Mouse (Mus musculus) urinary bladder, adult 2 months (tissue): Measurements from ENCODE around the gene Aire. TPM values are rescaled to one million over a fixed set of nuclear protein-coding genes. Genes with fewer than 3 reads are reported as not detected.

Source experiments
- DNase-seq: peaks from one replicate; pipeline ENCODE4 v3.0.0; 2022; ENCODE audit warnings: low spot score
- polyA plus RNA-seq: library from polyadenylated mRNA; depleted of rRNA; stranded (reverse); fragments of >200 nt; gene quantifications from 2 replicates; pipeline ENCODE4 v1.2.3, GENCODE M21; 2012; rRNA removed

The Aire gene
- polyA plus RNA-seq, result 1.0 and 1.7 TPM in 2 replicates

DNA sequence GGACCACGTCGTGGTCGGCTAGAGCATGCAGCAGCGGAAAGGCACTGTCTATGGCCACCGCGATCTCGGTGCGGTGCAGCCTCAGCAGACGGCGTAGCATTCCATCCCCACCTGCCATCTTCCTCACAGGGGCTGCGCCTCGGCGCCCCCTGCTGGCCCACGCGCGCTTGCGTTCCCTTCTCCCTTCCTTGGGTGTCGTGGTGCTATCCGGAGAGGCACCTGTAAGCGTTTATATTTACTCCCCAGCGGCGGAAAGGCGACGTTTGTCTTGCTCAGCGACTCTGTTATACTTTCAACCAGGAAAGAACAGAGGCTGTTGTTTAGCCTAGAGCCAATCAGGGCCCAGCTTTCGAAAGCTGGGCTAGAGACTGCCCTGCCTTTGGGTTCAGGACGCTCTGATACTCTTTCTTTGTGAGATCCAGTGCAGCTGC lies at the start of gene Aire:
Aire (minus strand) TSS at position 205 of the 431 bp plus-strand sequence.
- DNase-seq, result peak; percentile 49

DNA sequence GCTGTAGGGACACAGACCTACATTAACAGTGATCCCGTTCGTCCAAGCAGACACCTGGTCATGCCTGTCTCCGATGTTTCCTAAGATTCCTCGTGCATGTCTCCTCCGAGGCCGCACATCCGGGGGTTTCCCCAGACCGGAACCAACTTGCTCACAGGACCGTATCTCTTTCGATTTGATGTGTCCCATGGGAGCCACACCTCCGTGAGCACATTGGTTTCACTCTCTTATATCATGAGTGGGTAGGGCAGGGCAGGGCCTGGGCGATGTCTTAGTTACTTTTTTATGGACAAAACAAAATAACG lies 49.3 kb upstream of the Aire start:
- no peak for DNase-seq

DNA sequence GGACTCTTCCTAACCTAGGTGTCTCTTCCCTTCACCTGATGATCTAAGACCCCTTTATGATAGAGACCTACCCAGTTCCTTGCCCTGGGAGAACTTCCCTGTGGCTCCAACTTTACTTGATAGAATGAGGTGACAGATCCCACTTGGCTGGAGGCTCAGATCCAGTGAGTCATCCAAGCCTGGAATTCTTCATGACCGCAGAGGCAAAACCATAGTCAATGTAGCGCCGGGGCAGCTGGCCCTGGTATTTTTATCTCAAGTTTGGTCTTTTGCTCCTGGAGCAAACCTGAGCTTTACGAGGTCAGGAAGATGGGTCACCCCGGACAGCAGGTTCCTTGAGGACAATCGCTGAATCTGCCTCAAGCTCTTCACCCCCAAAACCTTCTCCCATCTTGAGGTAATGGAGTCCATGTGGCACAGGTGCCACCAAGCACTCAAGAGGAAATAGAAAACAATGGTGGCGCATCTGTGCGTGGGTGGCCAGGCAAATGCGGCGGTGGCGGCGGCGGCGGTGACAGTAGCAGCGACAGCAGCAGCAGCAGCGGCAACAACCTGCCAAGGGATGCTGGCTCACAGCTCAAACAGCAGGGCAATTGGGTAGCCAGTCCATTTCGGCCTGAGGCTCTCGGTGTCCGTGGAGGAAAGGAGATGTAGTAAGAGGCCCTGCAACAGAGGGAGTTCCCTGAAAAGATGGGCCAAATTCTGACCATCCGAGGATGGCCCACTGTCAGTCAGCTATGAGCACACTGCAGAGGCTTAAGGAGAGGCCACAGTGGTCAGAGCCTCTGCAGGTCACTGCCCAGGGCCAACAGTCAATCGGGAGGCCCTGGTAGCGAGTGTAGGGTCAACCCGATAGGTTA lies 48.7 kb upstream of the Aire start:
- no peak for DNase-seq

DNA sequence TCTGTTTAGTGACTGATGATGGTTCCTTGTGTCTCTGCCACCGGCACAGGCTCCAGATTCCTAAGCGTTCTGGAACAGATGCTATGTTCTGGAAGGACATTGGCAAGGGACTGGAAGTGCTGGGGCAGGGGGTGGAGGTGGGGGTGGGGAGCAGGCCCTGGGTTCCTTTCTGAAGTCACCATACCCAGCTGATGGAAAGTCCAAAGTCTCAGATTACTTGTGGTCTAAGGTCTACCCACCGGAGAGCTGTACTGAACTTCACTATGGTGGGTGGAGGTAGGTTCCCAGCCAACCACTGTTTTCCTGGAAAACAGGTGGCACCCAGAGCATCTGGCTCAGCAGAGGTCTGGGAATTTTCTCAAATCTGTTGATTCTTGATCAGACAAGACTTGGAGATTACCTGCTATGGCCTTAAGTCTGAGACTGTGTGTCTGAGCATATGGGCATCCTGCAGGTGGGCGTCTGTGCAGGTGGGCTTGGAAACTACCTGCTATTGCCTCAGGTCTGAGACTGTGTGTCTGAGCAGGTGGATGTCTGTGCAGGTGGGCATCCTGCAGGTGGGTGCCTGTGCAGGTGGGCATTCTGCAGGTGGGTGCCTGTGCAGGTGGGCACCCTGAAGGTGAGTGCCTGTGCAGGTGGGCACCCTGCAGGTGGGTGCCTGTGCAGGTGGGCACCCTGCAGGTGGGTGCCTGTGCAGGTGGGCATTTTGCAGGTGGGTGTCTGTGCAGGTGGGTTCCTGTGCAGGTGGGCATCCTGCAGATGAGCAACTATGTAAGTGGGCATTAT lies 47.5 kb upstream of the Aire start:
- DNase-seq, result no peak

DNA sequence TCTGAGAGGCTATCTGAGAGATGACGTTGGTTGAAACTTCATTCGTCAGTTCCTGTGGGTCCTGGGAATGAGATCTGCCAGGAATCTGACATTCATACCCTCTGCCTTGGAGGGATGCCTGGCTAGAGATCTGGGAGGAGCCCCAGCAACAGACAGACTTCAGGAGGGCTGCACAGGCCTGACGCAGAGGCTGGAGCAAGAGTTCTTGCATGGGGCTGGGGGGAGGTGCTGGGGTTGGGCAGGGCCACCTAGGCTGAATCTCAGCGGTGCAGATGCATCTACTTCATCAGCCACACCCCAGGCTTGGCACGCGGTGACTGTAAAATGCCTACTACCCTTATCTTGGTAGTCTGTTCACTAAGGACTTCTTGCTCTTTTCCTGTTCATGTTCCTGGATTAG lies 46.8 kb upstream of the Aire start:
- DNase-seq, result no peak

DNA sequence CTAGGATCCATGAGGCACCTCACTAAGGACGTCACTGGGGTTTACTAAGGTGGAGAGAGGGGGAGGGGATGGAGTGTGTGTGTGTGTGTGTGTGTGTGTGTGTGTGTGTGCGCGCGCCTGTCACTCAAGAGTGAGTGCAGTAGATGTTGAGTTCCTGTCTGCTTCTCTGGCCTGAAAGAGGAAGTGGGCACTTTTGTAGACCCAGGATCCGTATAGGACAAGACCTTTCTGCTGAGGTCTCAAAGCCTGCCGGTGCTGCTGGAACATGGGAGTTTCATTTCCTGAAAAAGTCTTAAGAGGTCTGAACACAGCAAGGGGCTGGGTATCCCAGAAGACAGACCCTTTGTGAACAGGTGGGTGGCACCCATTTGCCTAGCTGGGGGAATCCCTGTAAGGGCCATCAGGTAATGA lies 43.7 kb upstream of the Aire start:
- DNase-seq, result no peak

DNA sequence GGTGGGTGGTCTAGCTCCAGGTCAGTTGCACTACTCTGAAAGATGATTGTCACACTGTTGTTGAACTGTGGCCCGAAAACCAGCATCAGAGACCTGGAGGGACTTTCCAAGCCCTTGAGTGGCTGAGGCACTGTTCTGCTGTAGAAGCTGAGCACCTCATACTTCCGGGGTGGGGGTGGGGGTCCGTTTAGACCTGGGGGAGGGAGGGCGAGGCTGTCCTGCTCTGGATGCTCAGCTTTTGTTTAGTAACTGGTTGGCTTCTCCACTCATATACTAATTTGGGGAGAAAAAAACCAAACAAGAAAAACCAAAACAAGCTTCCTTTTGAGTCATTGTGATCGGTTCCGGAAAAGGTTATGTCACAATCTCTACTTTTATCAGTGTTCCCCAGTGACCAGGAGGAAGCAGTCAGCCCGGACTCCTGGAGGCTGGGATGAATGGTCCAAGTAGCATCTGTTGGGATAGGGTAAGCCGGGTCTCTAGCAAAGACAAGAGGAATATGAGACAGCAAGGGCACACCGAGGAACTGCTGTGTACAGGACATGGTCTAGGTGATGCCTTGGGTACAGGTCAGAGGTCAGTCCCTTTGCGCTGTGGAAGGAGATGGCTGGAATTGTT lies 43.1 kb upstream of the Aire start:
- no peak for DNase-seq

DNA sequence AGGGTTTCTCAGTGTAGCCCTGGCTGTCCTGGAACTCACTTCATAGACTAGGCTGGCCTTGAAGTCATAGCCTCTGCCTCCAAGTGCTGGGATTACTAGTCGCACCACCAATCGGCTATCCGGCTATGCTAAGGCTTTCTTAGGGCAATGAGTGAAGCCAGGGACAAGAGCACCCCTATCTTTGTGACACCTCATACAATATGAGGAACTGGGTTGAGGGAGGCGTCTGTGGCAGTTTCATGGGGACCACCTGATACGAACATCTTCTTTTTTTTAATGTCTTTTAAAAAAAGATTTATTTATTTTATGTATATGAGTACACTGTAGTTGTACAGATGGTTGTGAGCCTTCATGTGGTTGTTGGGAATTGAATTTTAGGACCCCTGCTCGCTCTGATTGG lies 42.3 kb upstream of the Aire start:
- DNase-seq, result no peak

DNA sequence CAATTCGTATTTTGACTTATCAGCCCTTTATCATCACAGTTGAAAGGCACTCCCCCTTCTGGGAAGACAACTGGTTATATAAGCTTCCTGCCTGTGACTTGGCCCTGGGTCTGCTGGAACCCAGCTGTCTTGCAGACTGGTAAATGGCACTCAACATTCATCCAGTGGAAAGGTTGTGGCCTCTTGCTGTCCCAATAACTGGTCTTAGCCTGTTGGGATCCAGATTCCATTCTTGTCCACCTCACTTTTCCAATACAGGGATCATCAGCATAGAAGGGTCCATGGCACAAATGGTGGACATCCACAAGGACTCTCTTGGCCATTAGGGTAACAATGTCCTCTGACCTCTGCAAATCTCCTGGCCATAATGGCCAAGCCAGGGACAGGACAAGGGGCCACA lies 40.7 kb upstream of the Aire start:
- no peak for DNase-seq

DNA sequence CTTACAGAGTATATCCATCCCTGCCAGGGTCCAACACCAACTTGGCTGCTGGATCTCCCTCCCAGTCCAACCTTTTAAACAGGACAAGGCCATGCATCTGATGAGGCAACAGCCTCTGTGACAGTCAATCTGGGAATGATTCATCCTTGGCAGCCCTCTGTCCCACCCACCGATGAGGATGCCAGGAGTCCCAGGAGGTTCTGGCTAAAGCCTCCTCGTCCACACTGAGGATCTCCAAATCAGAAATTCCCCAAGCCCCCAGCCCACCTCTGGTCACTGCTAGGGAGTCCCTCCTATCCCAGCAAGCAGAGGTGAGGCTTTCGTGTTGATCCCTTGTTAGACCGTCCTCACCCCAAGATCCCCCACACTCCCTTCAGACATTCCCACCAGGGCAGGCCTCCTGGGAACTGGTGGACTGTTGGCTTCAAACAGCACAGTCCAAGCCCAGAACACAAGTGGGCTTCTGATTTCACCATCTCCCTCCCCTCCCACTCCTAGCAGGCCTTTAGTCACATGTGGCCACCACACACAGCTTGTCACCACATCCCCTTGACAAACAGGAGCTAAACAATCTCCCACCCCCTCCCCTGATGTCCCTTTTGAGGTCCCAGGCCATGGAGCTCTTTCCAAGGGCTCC lies 36.7 kb upstream of the Aire start:
- DNase-seq, result no peak

DNA sequence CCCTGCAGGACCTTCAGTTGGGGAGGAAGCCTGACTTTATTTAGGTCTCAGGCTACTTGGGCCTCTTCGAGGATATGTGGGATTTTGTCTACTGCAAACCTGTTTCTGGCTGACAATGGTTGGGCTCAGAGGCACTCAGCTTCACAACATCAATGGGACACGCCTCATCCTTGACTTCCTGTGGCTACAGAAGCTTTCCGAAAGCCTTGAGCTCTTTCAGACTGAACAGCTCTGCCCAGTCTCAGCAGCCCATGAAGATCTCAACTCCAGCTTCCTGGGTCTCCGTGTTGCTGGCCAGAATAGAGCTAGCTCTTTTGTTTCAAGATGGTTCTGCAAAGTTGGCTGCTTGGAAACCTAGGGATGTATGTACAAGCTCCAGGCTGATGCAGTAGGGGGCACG lies 34.9 kb upstream of the Aire start:
- no peak for DNase-seq

DNA sequence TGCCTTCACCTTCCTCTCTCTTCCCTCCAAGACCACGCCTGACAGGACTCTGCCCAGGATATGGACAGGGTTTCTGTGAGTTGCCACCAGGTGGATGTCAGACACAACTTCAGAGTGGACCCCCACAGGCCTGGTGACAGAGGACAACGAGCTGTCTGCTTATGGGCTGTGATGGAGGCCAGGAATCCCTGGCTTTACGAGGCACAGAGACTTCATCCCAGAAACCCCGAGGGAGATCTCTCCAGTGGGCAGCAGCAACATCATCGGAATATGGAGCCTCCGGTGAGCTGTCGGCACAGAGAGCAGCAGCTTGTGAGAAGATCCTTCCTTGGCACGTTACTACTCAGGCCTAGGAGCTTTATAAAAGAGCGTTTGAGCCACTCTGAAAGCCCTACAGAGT lies 34.5 kb upstream of the Aire start:
- DNase-seq, result no peak

DNA sequence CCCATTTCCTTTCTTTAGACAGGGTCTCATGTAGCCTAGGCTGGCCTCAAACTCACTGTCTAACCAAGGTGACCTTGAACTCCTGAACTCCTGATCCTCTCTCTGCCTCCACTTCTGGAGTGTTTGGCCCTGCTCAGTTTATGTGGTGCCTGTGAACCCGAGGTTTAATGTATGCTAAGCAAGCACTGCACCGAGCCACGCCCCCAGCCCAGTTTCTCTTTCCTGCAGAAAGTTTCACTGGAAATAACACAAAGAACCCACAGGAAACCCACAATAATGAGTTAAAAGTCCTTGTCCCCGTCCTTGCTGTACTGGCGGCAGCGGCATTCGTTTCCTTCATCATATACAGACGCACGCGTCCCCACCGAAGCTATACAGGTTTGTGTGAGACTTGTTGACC lies 31.6 kb upstream of the Aire start:
- no peak for DNase-seq

DNA sequence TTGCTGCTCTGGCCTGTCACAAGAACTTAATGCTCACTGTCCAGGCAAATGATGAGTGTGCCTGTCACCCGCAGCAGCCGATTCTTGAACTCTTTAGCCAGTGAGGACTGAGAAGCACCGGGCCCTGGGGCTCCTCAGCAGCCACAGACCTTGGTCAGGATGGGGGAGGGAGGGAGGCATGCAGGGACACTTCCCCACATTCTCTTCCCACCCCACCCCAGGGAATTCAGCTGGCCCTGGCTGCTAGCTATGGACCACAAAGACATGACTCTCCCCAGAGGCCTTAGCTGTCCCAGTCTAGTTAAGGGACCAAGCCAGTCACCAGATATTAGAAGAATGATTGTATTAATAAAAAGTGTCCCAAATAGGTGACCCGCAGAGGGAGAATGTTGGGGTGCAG lies 30.7 kb upstream of the Aire start:
- no peak for DNase-seq

DNA sequence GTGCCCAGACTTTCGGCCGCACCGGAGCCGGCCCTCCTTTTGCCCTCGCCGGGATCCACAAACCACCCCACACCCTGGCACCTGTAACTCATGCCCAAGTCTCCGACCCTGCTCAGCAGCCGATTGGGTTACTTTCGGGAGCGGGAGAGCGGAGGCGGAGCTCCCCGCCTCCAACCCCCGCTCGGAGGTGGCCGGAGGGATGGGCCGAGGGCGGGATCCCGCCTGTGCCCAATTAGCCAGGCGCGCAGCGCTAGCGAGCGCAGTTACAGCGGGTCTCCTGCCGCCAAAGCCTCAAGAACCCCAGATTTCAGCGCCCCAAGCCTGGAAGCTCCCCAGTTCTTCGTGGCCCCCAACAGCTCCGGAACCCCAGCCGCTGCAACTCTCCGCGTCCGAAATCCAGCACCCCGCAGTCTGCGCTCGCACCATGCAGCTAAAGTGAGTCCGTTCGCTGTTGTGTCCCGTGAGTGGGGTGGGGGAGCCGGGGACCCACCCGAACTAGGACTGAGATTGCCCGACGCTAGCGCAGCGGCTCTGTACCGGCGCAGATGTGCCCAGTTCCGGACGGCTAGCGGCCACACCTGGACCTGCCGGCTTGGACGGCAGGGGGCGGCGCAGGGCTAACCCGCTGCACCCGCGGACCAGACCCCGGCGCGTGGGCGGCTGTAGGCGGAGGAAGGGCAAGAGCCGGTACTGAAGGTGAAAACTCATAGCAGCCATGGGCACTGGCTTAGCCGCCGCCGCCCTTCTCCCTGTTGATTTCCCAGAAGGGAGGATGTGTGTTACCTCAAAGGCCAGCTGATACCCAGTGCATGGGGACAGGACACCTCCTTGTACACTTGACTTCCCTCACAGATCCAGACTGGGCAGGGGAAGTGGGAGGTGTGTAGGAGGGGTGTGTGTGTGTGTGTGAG lies 25.9 kb upstream of the Aire start, which contains the start of gene Icosl:
Icosl (plus strand) TSS at position 202 of the 911 bp plus-strand sequence.
- peak; percentile 74 for DNase-seq

DNA sequence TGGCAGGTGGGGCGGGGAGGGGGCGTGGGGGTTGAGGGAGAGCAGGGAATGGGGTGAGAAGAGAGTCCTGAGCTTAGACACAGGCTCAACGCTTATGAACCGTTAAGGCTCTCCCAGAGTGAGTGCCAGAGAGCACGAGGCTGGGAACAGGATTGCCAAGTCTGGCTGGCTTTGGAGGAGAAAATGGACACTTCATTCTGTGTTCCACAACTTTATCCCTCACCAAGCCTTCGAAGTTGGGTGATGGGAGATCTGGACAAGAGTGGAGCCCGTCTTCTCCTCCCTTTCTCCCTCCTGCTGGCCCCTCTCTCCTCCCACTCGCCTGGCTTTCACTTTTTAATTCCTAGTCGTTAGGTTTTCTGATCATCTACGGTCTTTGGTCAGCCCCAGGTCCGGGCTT lies 25.1 kb upstream of the Aire start:
- no peak for DNase-seq

DNA sequence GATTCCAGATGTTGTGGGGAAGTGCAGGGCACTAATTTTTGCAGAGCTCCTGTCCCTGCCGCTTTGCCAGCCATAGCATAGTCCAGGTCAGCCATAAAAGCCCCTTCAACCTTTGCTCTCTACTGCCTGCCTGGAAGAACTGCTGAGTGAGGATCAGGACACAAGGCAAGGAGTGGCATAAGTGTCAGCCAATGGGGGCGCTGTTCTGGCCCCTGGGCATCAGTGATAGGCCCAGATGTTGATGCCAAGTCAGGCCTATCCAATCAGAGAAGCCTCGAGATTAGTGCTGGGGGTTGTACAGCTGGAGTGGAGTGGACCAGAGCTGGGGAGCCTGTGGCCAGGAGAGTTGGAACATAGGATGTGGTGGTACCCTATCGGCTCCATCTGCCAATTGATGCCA lies 23.8 kb upstream of the Aire start:
- no peak for DNase-seq

DNA sequence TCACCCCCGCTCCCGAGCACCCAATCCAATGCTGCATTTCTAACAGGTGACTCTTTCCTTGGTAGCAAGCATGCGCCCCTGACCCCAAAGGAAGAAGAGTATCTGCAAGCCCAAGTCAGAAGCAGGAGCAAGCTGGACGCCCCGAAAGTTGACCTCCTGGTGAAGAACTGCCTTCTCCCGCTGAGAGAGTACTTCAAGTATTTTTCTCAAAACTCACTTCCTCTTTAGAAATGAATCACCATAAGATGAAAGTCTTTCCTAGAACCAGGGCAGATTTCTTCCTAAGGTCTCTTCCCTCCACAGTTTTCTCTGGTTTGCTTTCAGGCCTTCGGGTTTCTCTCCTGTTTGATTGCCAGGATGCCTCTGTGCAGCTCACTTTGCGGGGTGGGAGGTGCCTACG lies 19.7 kb upstream of the Aire start:
- DNase-seq, result no peak

DNA sequence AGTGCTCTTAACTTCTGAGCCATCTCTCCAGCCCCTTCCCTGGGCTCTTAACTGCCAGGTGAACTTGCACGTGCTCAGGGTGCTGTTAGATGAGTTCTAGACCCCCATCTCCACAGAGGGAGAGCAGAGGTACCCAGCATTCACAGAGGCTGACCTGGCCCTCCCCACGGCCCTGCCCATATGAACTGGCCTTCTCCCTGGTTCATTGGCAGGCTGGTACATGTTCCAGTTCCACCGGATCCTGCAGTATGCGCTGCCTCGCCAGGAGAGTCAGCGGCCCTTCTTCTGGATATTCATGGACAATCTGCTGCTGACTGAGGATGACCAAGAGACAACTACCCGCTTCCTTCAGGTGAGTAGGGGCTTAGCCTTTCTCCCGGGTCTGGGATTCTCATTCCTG lies 13.6 kb upstream of the Aire start:
- DNase-seq, result peak; percentile 46

DNA sequence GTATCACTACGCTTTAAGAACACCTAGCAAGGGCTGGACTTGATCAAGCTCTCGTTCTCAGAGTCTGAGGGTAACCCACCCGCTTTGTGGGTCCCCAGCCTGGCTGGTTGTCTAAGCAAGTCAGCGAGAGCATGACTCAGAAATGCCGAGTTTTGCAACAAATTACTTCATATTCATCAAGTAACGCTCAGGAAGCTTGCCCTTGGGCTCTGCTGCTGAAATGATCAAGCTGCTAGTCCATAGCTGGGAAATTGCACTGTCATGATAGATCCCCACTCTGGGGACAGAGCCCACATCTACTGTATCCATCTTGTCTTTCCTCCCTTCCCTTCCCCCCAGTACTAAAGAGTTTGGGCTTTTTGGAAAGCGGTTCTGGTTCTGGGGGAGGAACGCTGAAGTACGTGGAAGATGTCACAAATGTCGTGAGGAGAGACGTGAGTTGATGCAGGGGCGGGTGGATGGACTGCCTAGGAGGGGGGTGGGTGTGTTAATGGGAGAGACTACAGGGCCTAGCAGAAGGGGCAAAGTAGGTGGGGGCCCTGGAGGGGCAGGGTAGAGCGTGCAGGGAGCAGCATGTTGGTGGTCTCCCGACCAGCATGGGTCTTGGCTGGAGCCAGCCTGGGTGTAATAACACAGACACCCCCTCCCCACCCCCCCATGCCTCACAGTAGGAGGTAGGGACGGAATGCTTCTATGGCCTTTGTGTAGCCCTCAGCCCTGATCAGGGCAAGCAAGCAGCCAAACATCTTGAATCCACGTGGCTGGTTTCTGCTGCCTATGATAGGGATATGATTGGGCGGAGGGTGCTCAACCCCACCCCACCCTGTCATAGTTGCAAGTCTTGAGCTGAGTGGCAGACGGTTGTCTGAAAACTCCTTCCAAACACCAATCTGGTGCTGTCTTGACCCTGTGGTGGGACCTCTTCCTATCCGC lies 11.5 kb upstream of the Aire start:
- DNase-seq, result no peak
